Mouse (Mus musculus): Measurements from ENCODE around the gene Olfr371. TPM values are rescaled to one million over a fixed set of nuclear protein-coding genes. Genes with fewer than 3 reads are reported as not detected.

Gene Olfr371
- not detected for polyA plus RNA-seq (2017; shearing (Covaris generic))

GRCm38 (mm10) chr8:85225688-85226087 is at the start of gene Olfr371:
Gene Olfr371 (plus strand): TSS chr8:85225988.

Other genes starting within 250 kb of the Olfr371 start
- 673 TPM for gene Junb, start 247.3 kb upstream of the Olfr371 start, polyA plus RNA-seq (2017; shearing (Covaris generic))
- 10.7 TPM for gene Hook2, start 235.4 kb upstream of the Olfr371 start, polyA plus RNA-seq (2017; shearing (Covaris generic))
- gene Best2, start 211.5 kb upstream of the Olfr371 start, polyA plus RNA-seq (2017; shearing (Covaris generic)): not detected
- gene Asna1, start 200.7 kb upstream of the Olfr371 start, polyA plus RNA-seq (2017; shearing (Covaris generic)): 52.2 TPM
- gene Trir, start 199.2 kb upstream of the Olfr371 start, polyA plus RNA-seq (2017; shearing (Covaris generic)): 206 TPM
- 34.3 TPM for gene Tnpo2, start 189.1 kb upstream of the Olfr371 start, polyA plus RNA-seq (2017; shearing (Covaris generic))
- 6.5 TPM for gene Fbxw9, start 165.9 kb upstream of the Olfr371 start, polyA plus RNA-seq (2017; shearing (Covaris generic))
- 0.81 TPM for gene Gm5741, start 158.0 kb upstream of the Olfr371 start, polyA plus RNA-seq (2017; shearing (Covaris generic))
- gene Dhps, start 154.2 kb upstream of the Olfr371 start, polyA plus RNA-seq (2017; shearing (Covaris generic)): 92.5 TPM
- gene Wdr83os, start 145.2 kb upstream of the Olfr371 start, polyA plus RNA-seq (2017; shearing (Covaris generic)): 173 TPM
- gene Wdr83, start 144.7 kb upstream of the Olfr371 start, polyA plus RNA-seq (2017; shearing (Covaris generic)): 42.2 TPM
- gene Man2b1, start 142.7 kb upstream of the Olfr371 start, polyA plus RNA-seq (2017; shearing (Covaris generic)): 124 TPM
- not detected for gene Zfp791, start 102.9 kb upstream of the Olfr371 start, polyA plus RNA-seq (2017; shearing (Covaris generic))
- 0.13 TPM for gene Cks1brt, start 74.1 kb upstream of the Olfr371 start, polyA plus RNA-seq (2017; shearing (Covaris generic))
- 24.0 TPM for gene Orc6, start 73.6 kb downstream of the Olfr371 start, polyA plus RNA-seq (2017; shearing (Covaris generic))
- gene Vps35, start 73.8 kb downstream of the Olfr371 start, polyA plus RNA-seq (2017; shearing (Covaris generic)): 101 TPM
- not detected for gene Mylk3, start 160.4 kb downstream of the Olfr371 start, polyA plus RNA-seq (2017; shearing (Covaris generic))
- 45.6 TPM for gene 4921524J17Rik, start 206.8 kb downstream of the Olfr371 start, polyA plus RNA-seq (2017; shearing (Covaris generic))